Comparison of ENCODE assay signal across 8 mouse cellular contexts in genomic region chr12:100527241-100527640, GRCm38 (mm10). TPM values are rescaled to one million over a fixed set of nuclear protein-coding genes. Genes with fewer than 3 reads are reported as not detected.
A peak's percentile ranks its signal among the peaks of the same experiment; 100 is the strongest.
DNase-seq lines count a peak whose midpoint lies in the region; ATAC-seq lines count a peak whose summit lies in the region.
"Had no signal": no experiment of that assay in that cellular context is flagged by ENCODE, and none has a peak within 500 bp of the region (broad histone marks: within the 10 kb centered on the region; RNA-seq: fewer than 3 reads in every experiment).

No protein-coding gene starts in this region.

- no peak overlapping the region for H3K27ac ChIP-seq in embryonic facial prominence, embryonic 15.5 days (replicated peaks)
- no peak overlapping the region for H3K27ac ChIP-seq in limb, embryonic 10.5 days
- no peak overlapping the region for H3K27ac ChIP-seq in stomach, embryonic 16.5 days (ENCODE audit: low read length)
- H3K27ac ChIP-seq: liver, embryonic 14.5 days had no signal

- H3K27me3 ChIP-seq in embryonic facial prominence, embryonic 15.5 days: no peaks in the 10 kb centered on the region
- no peaks in the 10 kb centered on the region for H3K27me3 ChIP-seq in limb, embryonic 10.5 days (ENCODE audit: low read depth, poor library complexity, severe bottlenecking)
- H3K27me3 ChIP-seq in stomach, embryonic 16.5 days (ENCODE audit: control insufficient read depth, insufficient read depth, low read length): no peaks in the 10 kb centered on the region

- peaks cover 12% of the 10 kb centered on the region for H3K4me1 ChIP-seq in embryonic facial prominence, embryonic 15.5 days
- peaks cover 41% of the 10 kb centered on the region for H3K4me1 ChIP-seq in limb, embryonic 10.5 days
- peaks cover 7% of the 10 kb centered on the region for H3K4me1 ChIP-seq in stomach, embryonic 16.5 days (ENCODE audit: control insufficient read depth, insufficient read depth, low read length)

- no peak for ATAC-seq in embryonic facial prominence, embryonic 15.5 days (ENCODE audit: insufficient number of reproducible peaks, low FRiP score, low TSS enrichment, low read depth)
- no peak for ATAC-seq in stomach, embryonic 16.5 days (ENCODE audit: insufficient read depth, low FRiP score)

- H3K36me3 ChIP-seq in embryonic facial prominence, embryonic 15.5 days: no peaks in the 10 kb centered on the region
- no peaks in the 10 kb centered on the region for H3K36me3 ChIP-seq in limb, embryonic 10.5 days
- H3K36me3 ChIP-seq in stomach, embryonic 16.5 days (ENCODE audit: control insufficient read depth, insufficient read depth, low read length): no peaks in the 10 kb centered on the region

- 57% methylated on average over 9 of the region's 9 CpGs for WGBS in embryonic facial prominence, embryonic 15.5 days
- WGBS in limb, embryonic 10.5 days: 88% methylated on average over 9 of the region's 9 CpGs
- WGBS in stomach, embryonic 16.5 days: 73% methylated on average over 9 of the region's 9 CpGs

- peak; percentile 38 for DNase-seq in lung, postnatal 10 days
- no peak for DNase-seq in lung, postnatal 14 days
- DNase-seq in limb, embryonic 10.5 days (ENCODE audit: low spot score): peak; percentile 26
- no peak for DNase-seq in adipocyte (ENCODE audit: low spot score)
- no peak for DNase-seq in right cerebral cortex, adult 2 months (ENCODE audit: low spot score in 2 of 2)

- peak overlapping the region; percentile 24 for H3K4me3 ChIP-seq in embryonic facial prominence, embryonic 15.5 days (replicated peaks)
- peak overlapping the region; percentile 18; the same call in 1 of the 2 replicates for H3K4me3 ChIP-seq in limb, embryonic 10.5 days
- peak overlapping the region; percentile 23; the same call in 1 of the 2 replicates for H3K4me3 ChIP-seq in stomach, embryonic 16.5 days (replicated peaks; ENCODE audit: low read length)

- H3K4me2 ChIP-seq in embryonic facial prominence, embryonic 15.5 days (replicated peaks): peak overlapping the region; percentile 49
- peak overlapping the region; percentile 50 for H3K4me2 ChIP-seq in stomach, embryonic 16.5 days (ENCODE audit: low read depth, low read length)

- H3K9ac ChIP-seq in embryonic facial prominence, embryonic 15.5 days: no peak overlapping the region
- H3K9ac ChIP-seq in stomach, embryonic 16.5 days (ENCODE audit: low read length): no peak overlapping the region
- H3K9ac ChIP-seq: liver, embryonic 14.5 days had no signal

- H3K9me3 ChIP-seq in embryonic facial prominence, embryonic 15.5 days (replicated peaks): no peaks in the 10 kb centered on the region
- H3K9me3 ChIP-seq in limb, embryonic 10.5 days (replicated peaks): no peaks in the 10 kb centered on the region
- H3K9me3 ChIP-seq in stomach, embryonic 16.5 days (replicated peaks; ENCODE audit: control insufficient read depth, low read length): no peaks in the 10 kb centered on the region

RNA-seq across cellular contexts. Expression of gene Ttc7b, which starts 6.6 kb away (rescaled TPM):
- polyA plus RNA-seq in embryonic facial prominence, embryonic 15.5 days (2015; fragmentation: Nextera tagmentation; extraction: Ambion mirVana): 5.0 and 5.6 TPM in 2 replicates
- 4.3 and 4.7 TPM in 2 replicates for polyA plus RNA-seq in limb, embryonic 10.5 days (2016; fragmentation: Nextera tagmentation; extraction: Ambion mirVana)
- 2.8 and 3.5 TPM in 2 replicates for polyA plus RNA-seq in stomach, embryonic 16.5 days (2015; fragmentation: Nextera tagmentation; extraction: Ambion mirVana)

Comparison
In these comparisons a context has a peak if more than half of its experiments do, and no peak if none do; other contexts are left out.
1. DNase-seq: peak in lung, postnatal 10 days (single experiment) and limb, embryonic 10.5 days (single experiment); none in lung, postnatal 14 days (single experiment), adipocyte (single experiment) and right cerebral cortex, adult 2 months (0 of 2).
2. Peak in every context shown above with its lines, with median percentiles within 50 percentile points of each other: H3K4me3 ChIP-seq.